Mouse (Mus musculus) neural tube, embryonic 11.5 days (tissue): ENCODE data around the gene Traf6. TPM values are rescaled to one million over a fixed set of nuclear protein-coding genes. Genes with fewer than 3 reads are reported as not detected.

Experiments used
- ATAC-seq: fragments of 200-750 bp; cut with Nextera tagmentation; 2 replicates; pipeline ENCODE4 v1.8.0; 2017; ENCODE audit warnings: moderate number of reproducible peaks, mild to moderate bottlenecking, moderate TSS enrichment, moderate library complexity; ENCODE audit not compliant: insufficient read depth, low FRiP score, low TSS enrichment
- DNase-seq: peaks from one replicate; pipeline ENCODE4 v3.0.0-alpha.2; 2015; ENCODE audit warnings: low spot score
- H3K27ac ChIP-seq: fragments of 300-500 bp; sonication (generic); 2 replicates; pipeline ENCODE4 v1.5.1; 2014; ENCODE audit warnings: low read depth, mild to moderate bottlenecking, low read length
- H3K27me3 ChIP-seq: fragments of 300-500 bp; sonication (generic); 2 replicates; pipeline ENCODE4 v1.6.1; 2014; ENCODE audit warnings: mild to moderate bottlenecking, low read length, mixed read lengths; ENCODE audit not compliant: control insufficient read depth, insufficient read depth
- H3K36me3 ChIP-seq: fragments of 300-500 bp; sonication (generic); 2 replicates; pipeline ENCODE4 v1.6.1; 2014; ENCODE audit warnings: mild to moderate bottlenecking, low read length, moderate library complexity, mixed read lengths; ENCODE audit not compliant: control insufficient read depth, insufficient read depth
- H3K4me1 ChIP-seq: fragments of 300-500 bp; sonication (generic); 2 replicates; pipeline ENCODE4 v1.6.1; 2014; ENCODE audit warnings: low read length, mixed read lengths; ENCODE audit not compliant: control insufficient read depth, insufficient read depth
- H3K4me2 ChIP-seq: fragments of 300-500 bp; sonication (generic); 2 replicates; pipeline ENCODE4 v1.6.1; 2014; ENCODE audit warnings: low read depth, mild to moderate bottlenecking, moderate library complexity
- H3K4me3 ChIP-seq: fragments of 300-500 bp; sonication (generic); 2 replicates; pipeline ENCODE4 v1.5.1; 2014; ENCODE audit warnings: low read depth, low read length
- H3K9ac ChIP-seq: fragments of 300-500 bp; sonication (generic); 2 replicates; pipeline ENCODE4 v1.6.1; 2014; ENCODE audit warnings: mild to moderate bottlenecking, low read length
- H3K9me3 ChIP-seq: fragments of 300-500 bp; sonication (generic); 2 replicates; pipeline ENCODE4 v1.6.1; 2016; ENCODE audit warnings: low read length; ENCODE audit not compliant: control insufficient read depth
- WGBS: fragments of 180-500 bp; shearing (Covaris S2); extraction: QIAGEN DNeasy Blood & Tissue Kit; methylation state at CpG from one replicate; pipeline ENCODE4 v1.1.7; 2014; 5-methylcytosine and 5-hydroxymethylcytosine counted together
- polyA plus RNA-seq: library from polyadenylated mRNA; unstranded; fragments of >200 nt; fragmentation: Nextera tagmentation; extraction: Ambion mirVana; gene quantifications from 2 replicates; pipeline ENCODE4 v1.2.1, GENCODE M21; 2014

Traf6 gene
- polyA plus RNA-seq, 1 experiment from 2014 or later = 22.0 TPM

DNA sequence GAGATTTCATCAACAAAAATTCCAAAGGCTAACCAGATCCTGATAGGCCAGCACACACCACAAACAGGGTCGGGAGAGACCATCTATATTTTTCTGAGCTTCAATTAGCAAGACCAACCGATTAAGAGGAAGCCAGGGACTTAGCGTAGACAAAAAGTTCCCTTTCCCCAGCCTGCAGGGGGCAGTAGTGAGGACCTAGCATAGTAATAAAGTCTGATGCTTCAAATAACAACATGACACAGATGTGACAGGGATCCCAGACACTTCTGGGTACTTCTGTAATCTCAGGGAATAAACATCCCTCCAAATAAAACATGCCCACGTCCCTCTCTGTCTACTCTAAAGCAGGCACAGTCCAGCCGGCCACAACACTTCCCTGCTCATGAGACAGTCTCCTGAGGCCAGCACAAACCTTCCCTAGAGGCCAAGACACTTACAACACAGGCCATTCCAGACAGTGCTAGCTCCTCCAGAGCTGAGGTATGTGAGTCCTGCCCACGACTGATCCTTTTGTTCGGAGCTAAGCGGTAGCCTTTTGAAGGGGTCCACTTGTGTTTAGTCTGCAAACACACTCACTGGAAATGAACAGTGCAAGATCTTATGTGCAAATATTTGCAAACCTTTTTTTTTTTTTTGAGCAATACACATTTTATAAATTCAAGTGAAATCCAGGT lies 37.6 kb downstream of the Traf6 start:
- DNase-seq (no peak), ATAC-seq (no peak)
- Histone ChIP-seq H3K4me3 (no peak overlapping the region), H3K27ac (no peak overlapping the region), H3K9ac (no peak overlapping the region), H3K27me3 (no peaks in the 10 kb centered on the region), H3K4me1 (no peaks in the 10 kb centered on the region), H3K9me3 (no peaks in the 10 kb centered on the region), H3K36me3 (no peaks in the 10 kb centered on the region), H3K4me2 (no peak overlapping the region)
- whole genome bisulfite sequencing = 84% methylated on average over 8 of the region's 8 CpGs

GRCm38 (mm10) chr2:101717162-101717561 lies 38.9 kb downstream of the Traf6 start:
- ATAC-seq (no peak), DNase-seq (no peak)
- Histone ChIP-seq H3K36me3 (no peaks in the 10 kb centered on the region), H3K4me1 (no peaks in the 10 kb centered on the region), H3K9ac (no peak overlapping the region), H3K4me3 (no peak overlapping the region), H3K27me3 (no peaks in the 10 kb centered on the region), H3K27ac (no peak overlapping the region), H3K9me3 (no peaks in the 10 kb centered on the region), H3K4me2 (no peak overlapping the region)
- 93% methylated on average over 13 of the region's 13 CpGs for WGBS

DNA sequence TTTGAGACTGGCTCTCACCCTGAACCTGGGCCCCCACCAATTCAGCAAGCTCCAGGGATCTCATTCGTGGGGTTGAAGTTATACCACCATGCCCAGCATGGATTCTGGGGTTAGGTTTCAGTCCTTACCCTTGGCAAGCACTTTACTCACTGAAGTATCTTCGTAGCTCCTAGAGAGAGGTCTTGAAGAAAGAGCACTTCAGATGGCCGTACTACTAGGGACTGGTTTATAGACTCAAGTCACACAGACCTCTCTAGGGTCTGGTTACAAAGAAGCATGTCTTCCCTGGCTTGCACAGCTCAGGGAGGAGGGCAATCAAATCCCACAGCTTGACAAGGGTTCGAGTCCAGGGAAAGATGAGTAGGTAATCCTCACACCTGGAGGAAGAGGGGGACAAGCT lies 43.6 kb downstream of the Traf6 start:
- Histone ChIP-seq H3K9ac (no peak overlapping the region), H3K4me2 (no peak overlapping the region), H3K4me1 (peaks cover 4% of the 10 kb centered on the region; the same call in 1 of the 2 replicates), H3K9me3 (no peaks in the 10 kb centered on the region), H3K27ac (no peak overlapping the region), H3K4me3 (no peak overlapping the region), H3K27me3 (no peaks in the 10 kb centered on the region), H3K36me3 (no peaks in the 10 kb centered on the region)
- no peak for ATAC-seq
- WGBS = 89% methylated on average over 4 of the region's 4 CpGs
- DNase-seq = no peak

DNA sequence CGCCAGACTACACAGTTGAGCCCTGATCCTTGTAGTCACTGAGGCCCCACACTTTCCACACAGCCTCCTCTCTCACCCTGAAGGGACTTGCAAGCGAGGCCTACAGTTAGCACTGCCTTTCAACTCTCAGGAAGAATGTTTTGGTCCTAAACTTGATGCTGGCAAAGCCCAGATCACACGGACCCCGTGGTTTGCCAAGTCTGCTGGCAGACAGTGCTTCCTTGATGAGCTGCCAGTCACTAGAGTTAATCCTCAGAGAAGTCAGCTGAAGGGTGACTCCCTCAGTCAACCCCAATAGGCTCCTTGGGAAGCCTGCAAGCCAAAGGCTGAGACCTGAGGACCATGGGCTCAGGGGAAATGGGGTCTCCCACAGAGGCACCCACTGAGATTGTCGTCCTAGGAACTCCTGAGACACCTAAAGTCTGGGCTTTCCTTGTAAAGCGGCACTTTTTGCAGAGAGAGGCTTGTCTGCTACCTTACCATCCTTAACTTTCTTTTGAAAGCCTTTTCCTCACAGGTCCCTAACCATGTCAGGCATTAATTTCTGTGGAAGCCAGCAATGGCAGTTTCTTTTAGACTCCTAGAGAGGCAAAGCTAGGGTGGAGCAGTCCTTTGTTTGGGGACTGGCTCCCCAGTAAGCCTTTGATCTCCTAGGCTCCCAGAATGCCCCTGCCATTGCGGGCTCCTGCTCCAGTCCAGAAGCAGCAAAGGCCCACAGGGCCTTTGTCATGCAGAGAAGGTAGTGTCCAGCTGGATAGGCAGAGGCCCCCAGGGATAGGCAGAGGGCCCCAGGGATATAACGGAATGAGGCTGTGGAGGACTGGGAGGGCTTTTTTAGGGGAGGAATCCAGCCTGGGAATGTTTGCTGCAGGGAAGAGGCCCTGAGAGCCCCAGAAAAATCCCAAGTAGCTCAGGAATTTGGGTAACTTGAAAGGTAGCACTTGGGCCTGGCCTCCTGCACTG lies 44.4 kb downstream of the Traf6 start:
- Histone ChIP-seq H3K4me1 (peaks cover 4% of the 10 kb centered on the region; the same call in 1 of the 2 replicates), H3K27ac (peak overlapping the region; percentile 51), H3K9me3 (no peaks in the 10 kb centered on the region), H3K36me3 (no peaks in the 10 kb centered on the region), H3K27me3 (no peaks in the 10 kb centered on the region), H3K9ac (peak overlapping the region; percentile 1; the same call in 1 of the 2 replicates), H3K4me2 (no peak overlapping the region), H3K4me3 (no peak overlapping the region)
- ATAC-seq (peak; percentile 88), DNase-seq (peak; percentile 67)
- 32% methylated on average over 8 of the region's 8 CpGs for WGBS

- Histone ChIP-seq H3K9ac (no peak overlapping the region), H3K27ac (no peak overlapping the region), H3K4me3 (no peak overlapping the region), H3K27me3 (no peaks in the 10 kb centered on the region), H3K9me3 (no peaks in the 10 kb centered on the region), H3K4me2 (no peak overlapping the region), H3K36me3 (no peaks in the 10 kb centered on the region), H3K4me1 (peaks cover 4% of the 10 kb centered on the region; the same call in 1 of the 2 replicates)
- ATAC-seq (no peak), DNase-seq (no peak)
- WGBS = 52% methylated on average over 10 of the region's 10 CpGs
These were observed 45.2 kb downstream of the Traf6 start for GRCm38 (mm10) chr2:101723333-101723881.

- no peaks in the 10 kb centered on the region for H3K36me3 ChIP-seq
- DNase-seq (no peak), ATAC-seq (no peak)
- H3K4me3 ChIP-seq = no peak overlapping the region
- no peaks in the 10 kb centered on the region for H3K27me3 ChIP-seq
- H3K4me2 ChIP-seq = no peak overlapping the region
- H3K4me1 ChIP-seq = peaks cover 4% of the 10 kb centered on the region; the same call in 1 of the 2 replicates
- no peak overlapping the region for H3K27ac ChIP-seq
- H3K9ac ChIP-seq = no peak overlapping the region
- H3K9me3 ChIP-seq = no peaks in the 10 kb centered on the region
These were observed 49.6 kb downstream of the Traf6 start for GRCm38 (mm10) chr2:101727787-101728186.

- WGBS = 40% methylated on average over 1 of the region's 1 CpGs
- Histone ChIP-seq H3K36me3 (no peaks in the 10 kb centered on the region), H3K9ac (no peak overlapping the region), H3K27me3 (no peaks in the 10 kb centered on the region), H3K4me2 (no peak overlapping the region), H3K27ac (no peak overlapping the region), H3K9me3 (no peaks in the 10 kb centered on the region), H3K4me3 (no peak overlapping the region), H3K4me1 (no peaks in the 10 kb centered on the region)
- no peak for ATAC-seq
- no peak for DNase-seq
These were observed 51.2 kb downstream of the Traf6 start for GRCm38 (mm10) chr2:101729472-101729871.

DNA sequence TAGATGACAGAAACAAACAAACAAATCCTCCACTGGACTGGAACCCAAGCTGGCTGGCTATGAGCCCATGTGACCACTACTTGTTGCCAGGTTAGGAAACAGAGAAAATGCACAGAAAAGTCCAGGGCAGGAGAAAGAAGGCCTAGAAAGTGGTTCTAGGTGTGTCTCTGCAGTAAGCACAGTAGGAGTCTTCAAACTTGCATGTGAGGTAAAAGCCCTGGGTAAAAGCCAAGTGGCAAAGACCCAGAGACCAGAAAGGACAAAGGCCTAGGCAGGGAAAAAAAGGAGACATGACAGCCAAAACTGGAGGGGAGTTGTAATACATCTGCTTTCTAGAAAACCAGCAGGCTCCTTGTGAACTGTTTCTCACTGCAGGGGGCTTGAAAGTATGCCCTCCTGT lies 52.7 kb downstream of the Traf6 start:
- no peak for ATAC-seq
- Histone ChIP-seq H3K27ac (no peak overlapping the region), H3K9me3 (no peaks in the 10 kb centered on the region), H3K4me3 (no peak overlapping the region), H3K4me2 (no peak overlapping the region), H3K4me1 (no peaks in the 10 kb centered on the region), H3K36me3 (no peaks in the 10 kb centered on the region), H3K27me3 (no peaks in the 10 kb centered on the region), H3K9ac (no peak overlapping the region)
- no peak for DNase-seq
